9 mouse cellular contexts compared by ENCODE assay signal in genomic region chr7:48876526-48876925, GRCm38 (mm10). TPM values are rescaled to one million over a fixed set of nuclear protein-coding genes. Genes with fewer than 3 reads are reported as not detected.
A peak's percentile ranks its signal among the peaks of the same experiment; 100 is the strongest.
DNase-seq lines count a peak whose midpoint lies in the region; ATAC-seq lines count a peak whose summit lies in the region.
"Had no signal": no experiment of that assay in that cellular context is flagged by ENCODE, and none has a peak within 500 bp of the region (broad histone marks: within the 10 kb centered on the region; RNA-seq: fewer than 3 reads in every experiment).

No protein-coding gene starts in this region.

- peak; percentile 75 for DNase-seq in CD4-positive, CD25-positive, alpha-beta regulatory T cell, adult 2 months (ENCODE audit: low read depth, low spot score)
- peak; percentile 44 for DNase-seq in neural tube, embryonic 10.5 days (ENCODE audit: extremely low spot score, low spot score)
- peak; percentile 41 for DNase-seq in cerebellum, adult 11-12 months
- peak; percentile 67 for DNase-seq in heart, postnatal 4 days
- DNase-seq in limb, embryonic 10.5 days (ENCODE audit: low spot score) = peak; percentile 43
- DNase-seq in right cerebral cortex, postnatal 25 days = peak; percentile 19

- H3K4me1 ChIP-seq in neural tube, embryonic 15.5 days = peaks cover 17% of the 10 kb centered on the region
- peaks cover 13% of the 10 kb centered on the region; the same call in 1 of the 2 replicates for H3K4me1 ChIP-seq in limb, embryonic 10.5 days

- H3K4me3 ChIP-seq in neural tube, embryonic 15.5 days (replicated peaks) = no peak overlapping the region
- H3K4me3 ChIP-seq in limb, embryonic 10.5 days = no peak overlapping the region

- no peaks in the 10 kb centered on the region for H3K27me3 ChIP-seq in neural tube, embryonic 15.5 days (replicated peaks)
- H3K27me3 ChIP-seq in limb, embryonic 10.5 days (ENCODE audit: low read depth, poor library complexity, severe bottlenecking) = no peaks in the 10 kb centered on the region

- H3K9me3 ChIP-seq in neural tube, embryonic 15.5 days (replicated peaks) = no peaks in the 10 kb centered on the region
- no peaks in the 10 kb centered on the region for H3K9me3 ChIP-seq in limb, embryonic 10.5 days (replicated peaks)

- 71% methylated on average over 4 of the region's 4 CpGs for WGBS in neural tube, embryonic 15.5 days
- 75% methylated on average over 4 of the region's 4 CpGs for WGBS in limb, embryonic 10.5 days

- no peaks in the 10 kb centered on the region for H3K36me3 ChIP-seq in neural tube, embryonic 15.5 days
- peaks cover 71% of the 10 kb centered on the region for H3K36me3 ChIP-seq in limb, embryonic 10.5 days

- H3K4me2 ChIP-seq in neural tube, embryonic 15.5 days = no peak overlapping the region

- no peak overlapping the region for H3K27ac ChIP-seq in neural tube, embryonic 15.5 days (replicated peaks)
- H3K27ac ChIP-seq in limb, embryonic 10.5 days = no peak overlapping the region

- ATAC-seq in CD4-positive, CD25-positive, alpha-beta regulatory T cell, adult 4 months = no peak
- no peak for ATAC-seq in neural tube, embryonic 15.5 days (ENCODE audit: low FRiP score)

- H3K9ac ChIP-seq in neural tube, embryonic 15.5 days (replicated peaks) = no peak overlapping the region

RNA-seq across cellular contexts. Expression of gene E2f8, which starts 4.9 kb away (rescaled TPM):
- 1 to 10 TPM; 1.1 to 3.2 TPM for polyA plus RNA-seq in CD4-positive, CD25-positive, alpha-beta regulatory T cell, adult 4 months (2017; shearing (Covaris generic))
- 2.3 and 7.0 TPM in 2 replicates for polyA plus RNA-seq in neural tube, embryonic 15.5 days (2015; fragmentation: Nextera tagmentation; extraction: Ambion mirVana)
- total RNA-seq in heart, postnatal 4 days (2021) = 10 to 100 TPM; 17.6 to 18.5 TPM
- polyA plus RNA-seq in limb, embryonic 10.5 days (2016; fragmentation: Nextera tagmentation; extraction: Ambion mirVana) = 15.2 TPM in 2 replicates

RNA-seq across cellular contexts. Expression of gene Csrp3, which starts 28.7 kb away (rescaled TPM):
- not detected for polyA plus RNA-seq in CD4-positive, CD25-positive, alpha-beta regulatory T cell, adult 4 months (2017; shearing (Covaris generic))
- polyA plus RNA-seq in neural tube, embryonic 15.5 days (2015; fragmentation: Nextera tagmentation; extraction: Ambion mirVana) = 6.1 and 10.0 TPM in 2 replicates
- 1,000 to 10,000 TPM; 1,381 to 1,460 TPM for total RNA-seq in heart, postnatal 4 days (2021)
- 0.87 and 1.5 TPM in 2 replicates for polyA plus RNA-seq in limb, embryonic 10.5 days (2016; fragmentation: Nextera tagmentation; extraction: Ambion mirVana)
- polyA plus RNA-seq: intestine, embryonic 14.5 days had no signal

RNA-seq across cellular contexts. Expression of gene Nav2, which starts 32.0 kb away (rescaled TPM):
- 10 to 100 TPM; 30.6 to 45.1 TPM for polyA plus RNA-seq in CD4-positive, CD25-positive, alpha-beta regulatory T cell, adult 4 months (2017; shearing (Covaris generic))
- 27.6 and 31.3 TPM in 2 replicates for polyA plus RNA-seq in neural tube, embryonic 15.5 days (2015; fragmentation: Nextera tagmentation; extraction: Ambion mirVana)
- 100 to 1,000 TPM; 106 to 112 TPM for total RNA-seq in heart, postnatal 4 days (2021)
- 7.2 and 8.3 TPM in 2 replicates for polyA plus RNA-seq in limb, embryonic 10.5 days (2016; fragmentation: Nextera tagmentation; extraction: Ambion mirVana)

Comparison
In these comparisons a context has a peak if more than half of its experiments do, and no peak if none do; other contexts are left out.
1. DNase-seq: peak in every context shown above with its lines; median percentile 75 in CD4-positive, CD25-positive, alpha-beta regulatory T cell, adult 2 months; 67 in heart, postnatal 4 days; 44 in neural tube, embryonic 10.5 days; 43 in limb, embryonic 10.5 days; 41 in cerebellum, adult 11-12 months; 19 in right cerebral cortex, postnatal 25 days.